8 mouse cellular contexts compared by ENCODE assay signal in the genomic region with DNA sequence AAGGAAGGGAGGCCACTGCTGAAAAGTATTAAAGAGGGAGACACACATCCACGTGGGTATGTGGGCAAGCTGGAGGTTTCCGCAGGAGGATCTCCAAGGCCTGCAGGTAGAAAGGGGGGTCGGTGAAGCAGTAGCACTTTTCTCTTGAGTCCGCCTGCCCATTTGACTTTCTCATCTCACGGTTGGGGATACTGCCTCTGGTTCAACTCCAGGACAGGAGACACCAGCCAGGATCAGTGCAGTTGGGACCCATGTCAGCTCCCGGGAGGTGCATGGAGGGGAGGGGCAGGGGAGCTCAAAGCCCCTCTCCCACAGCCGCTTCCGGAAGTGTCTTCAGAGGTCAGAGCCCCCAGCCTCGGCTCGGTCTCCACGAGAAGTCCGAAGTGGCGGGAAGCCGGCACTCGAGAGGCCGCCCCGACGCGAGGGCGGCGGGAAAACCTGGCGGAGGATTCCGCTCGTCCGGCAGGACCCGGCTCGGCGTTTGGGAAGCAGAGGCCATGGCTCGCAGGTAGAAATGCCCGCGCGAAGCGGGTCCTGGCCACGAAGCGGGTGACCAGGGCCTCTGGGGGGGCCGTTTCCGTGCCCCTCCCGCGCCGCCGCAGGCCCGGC. TPM values are rescaled to one million over a fixed set of nuclear protein-coding genes. Genes with fewer than 3 reads are reported as not detected.
DNase-seq lines count a peak whose midpoint lies in the region; ATAC-seq lines count a peak whose summit lies in the region.

No protein-coding gene starts in this region.

- peaks cover 2% of the 10 kb centered on the region; the same call in 1 of the 2 replicates for H3K4me1 ChIP-seq in brown adipose tissue, adult 24 weeks (ENCODE audit: control insufficient read depth, insufficient read depth, insufficient read length, low read length)

- peak overlapping the region; percentile 77 for H3K27ac ChIP-seq in brown adipose tissue, adult 24 weeks (replicated peaks; ENCODE audit: low read depth, low read length)

- H3K4me3 ChIP-seq in brown adipose tissue, adult 24 weeks (ENCODE audit: insufficient read depth, low read depth, low read length) = peak overlapping the region; percentile 81

- ATAC-seq in megakaryocyte, adult 5-6 weeks (ENCODE audit: poor library complexity, severe bottlenecking) = peak; percentile 22

- peak; percentile 18 for DNase-seq in urinary bladder, postnatal 10 days (ENCODE audit: low spot score)
- no peak for DNase-seq in urinary bladder, adult 2 months (ENCODE audit: low spot score)
- peak; percentile 36 to 55 for DNase-seq in frontal cortex, postnatal 10 days (ENCODE audit: low spot score in 2 of 2)
- peak; percentile 81 for DNase-seq in kidney, postnatal 10 days
- peak; percentile 61 to 65 for DNase-seq in right cerebral cortex, postnatal 10 days (ENCODE audit: low spot score in 2 of 2)
- no peak for DNase-seq in cerebellum, adult 11 months

RNA-seq across cellular contexts. Expression of gene Cul1, which starts 0.4 kb away (rescaled TPM):
- polyA plus RNA-seq in urinary bladder, adult 2 months (2012; rRNA removed) = 109 and 129 TPM in 2 replicates
- 68.6 and 96.9 TPM in 2 replicates for polyA plus RNA-seq in brown adipose tissue, adult 24 weeks (2012; ENCODE audit: insufficient read depth, insufficient read length, missing spikeins)
- 138 and 160 TPM in 2 replicates for total RNA-seq in megakaryocyte, adult 5-6 weeks (2015)
- 94.6 and 95.0 TPM in 2 replicates for total RNA-seq in megakaryocyte, adult 5-6 weeks (2017)

Comparison
In these comparisons a context has a peak if more than half of its experiments do, and no peak if none do; other contexts are left out.
1. DNase-seq: peak in urinary bladder, postnatal 10 days (single experiment), frontal cortex, postnatal 10 days (2 of 2), kidney, postnatal 10 days (single experiment) and right cerebral cortex, postnatal 10 days (2 of 2); none in urinary bladder, adult 2 months (single experiment) and cerebellum, adult 11 months (single experiment).